ENCODE assay signal across 8 mouse cellular contexts in genomic region chr16:94526344-94527151, GRCm38 (mm10). TPM values are rescaled to one million over a fixed set of nuclear protein-coding genes. Genes with fewer than 3 reads are reported as not detected.
A peak's percentile ranks its signal among the peaks of the same experiment; 100 is the strongest.
DNase-seq lines count a peak whose midpoint lies in the region; ATAC-seq and TF ChIP-seq lines count a peak whose summit lies in the region.

Gene Vps26c (minus strand): TSS chr16:94526830.

- H3K9me3 ChIP-seq in ES-E14 (ENCODE audit: control insufficient read depth, insufficient read depth, low read depth, low read length) = no peaks in the 10 kb centered on the region
- no peaks in the 10 kb centered on the region for H3K9me3 ChIP-seq in forebrain, embryonic 16.5 days (ENCODE audit: control insufficient read depth, low read length)
- H3K9me3 ChIP-seq in lung, embryonic 14.5 days (ENCODE audit: low read depth, low read length) = no peaks in the 10 kb centered on the region

- intact Hi-C loops in heart, postnatal 36 days (cut with DNase I) = loop anchor here (1.0 to 2.0 kb wide), 3 partner anchors 42 to 156 kb away; partner anchors contain the start of genes Pigp and Ttc3

- H3K9ac ChIP-seq in ES-E14 (ENCODE audit: insufficient read depth, low read depth, low read length, poor library complexity, severe bottlenecking) = peak within 1 kb of the TSS; percentile 92
- H3K9ac ChIP-seq in forebrain, embryonic 16.5 days (replicated peaks; ENCODE audit: low read depth, low read length) = peak within 1 kb of the TSS; percentile 84
- peak within 1 kb of the TSS; percentile 75 for H3K9ac ChIP-seq in lung, embryonic 14.5 days

- H3K4me1 ChIP-seq in ES-E14 (ENCODE audit: control insufficient read depth in 2 of 2, insufficient read depth in 2 of 2, low read length in 2 of 2, poor library complexity in 1 of 2) = peaks cover 0 to 4% of the 10 kb centered on the region in 2 experiments; a peak in 3 of 4 replicates
- H3K4me1 ChIP-seq in forebrain, embryonic 16.5 days (replicated peaks; ENCODE audit: control insufficient read depth, insufficient read depth, low read length) = peaks cover 23% of the 10 kb centered on the region
- peaks cover 17% of the 10 kb centered on the region for H3K4me1 ChIP-seq in lung, embryonic 14.5 days (ENCODE audit: insufficient read depth)
- H3K4me1 ChIP-seq in olfactory bulb, adult 2 months (ENCODE audit: control insufficient read depth, insufficient read depth, low read length) = no peaks in the 10 kb centered on the region
- peaks cover 2% of the 10 kb centered on the region for H3K4me1 ChIP-seq in thymus, adult 2 months (replicated peaks; ENCODE audit: control insufficient read depth, insufficient read depth, low read length)

- no peaks in the 10 kb centered on the region for H3K27me3 ChIP-seq in forebrain, embryonic 16.5 days (replicated peaks; ENCODE audit: control insufficient read depth, insufficient read depth, low read length)
- no peaks in the 10 kb centered on the region for H3K27me3 ChIP-seq in lung, embryonic 14.5 days (ENCODE audit: insufficient read depth, low read length)
- H3K27me3 ChIP-seq in thymus, adult 2 months (ENCODE audit: control insufficient read depth, insufficient read depth, low read length) = no peaks in the 10 kb centered on the region

- under 1% methylated on average over 76 of the region's 93 CpGs for WGBS in forebrain, embryonic 16.5 days
- under 1% methylated on average over 93 of the region's 93 CpGs for WGBS in lung, embryonic 14.5 days
- under 1% methylated on average over 93 of the region's 93 CpGs for WGBS in olfactory bulb, adult 2 months
- WGBS in thymus, adult 2 months = under 1% methylated on average over 93 of the region's 93 CpGs

- no peak for TF ChIP-seq CTCF in layer of hippocampus, adult 2 months (conservative IDR thresholded peaks at IDR 0.05)
- TF ChIP-seq CTCF in lung, embryonic 14.5 days (IDR thresholded peaks at IDR 0.05; ENCODE audit: low read depth) = 0 out of 2 replicates have a peak, but pooled peaks have one; percentile 3
- TF ChIP-seq CTCF in olfactory bulb, adult 2 months (IDR thresholded peaks at IDR 0.05; ENCODE audit: insufficient read depth, low read depth, low read length) = no peak
- TF ChIP-seq CTCF in thymus, adult 2 months (IDR thresholded peaks at IDR 0.05; ENCODE audit: borderline replicate concordance, control insufficient read depth, extremely low read depth, insufficient read depth, low read length, poor library complexity) = peak; percentile 60; the same call in 1 of the 2 replicates

- TF ChIP-seq POLR2A in olfactory bulb, adult 2 months (IDR thresholded peaks at IDR 0.05; ENCODE audit: insufficient read depth, low read depth, low read length) = peak; percentile 76
- peak; percentile 92 for TF ChIP-seq POLR2A in thymus, adult 2 months (IDR thresholded peaks at IDR 0.05; ENCODE audit: control insufficient read depth, extremely low read depth, insufficient read depth, low read length, poor library complexity)

- H3K4me2 ChIP-seq in forebrain, embryonic 16.5 days (ENCODE audit: low read length) = peak within 1 kb of the TSS; percentile 71
- H3K4me2 ChIP-seq in lung, embryonic 14.5 days = peak within 1 kb of the TSS; percentile 82

- in situ Hi-C loops in ES-E14 (cut with MboI; ENCODE audit: low sequenced_read_pairs in 2 of 2, unreplicated experiment in 2 of 2) = no loop called here

- DNase-seq in ES-E14 (ENCODE audit: low read depth, low spot score) = peak; percentile 94
- peak; percentile 96 to 97 for DNase-seq in cerebellum, adult 18-20 months
- DNase-seq in heart, postnatal 36 days = peak; percentile 97 to 99
- DNase-seq in layer of hippocampus, adult 2 months (ENCODE audit: low spot score in 2 of 2) = peak; percentile 94 to 96
- DNase-seq in lung, embryonic 14.5 days = peak; percentile 99
- DNase-seq in thymus, adult 2 months = peak; percentile 97

- peak within 1 kb of the TSS; percentile 91 to 93 for H3K4me3 ChIP-seq in ES-E14 (ENCODE audit: insufficient read depth in 1 of 2, low read depth in 1 of 2, low read length in 2 of 2, poor library complexity in 1 of 2, severe bottlenecking in 1 of 2)
- H3K4me3 ChIP-seq in forebrain, embryonic 16.5 days (replicated peaks; ENCODE audit: low read length) = peak within 1 kb of the TSS; percentile 86
- H3K4me3 ChIP-seq in layer of hippocampus, adult 2 months = peak within 1 kb of the TSS; percentile 85
- H3K4me3 ChIP-seq in lung, embryonic 14.5 days (ENCODE audit: low read depth, low read length) = peak within 1 kb of the TSS; percentile 76
- H3K4me3 ChIP-seq in olfactory bulb, adult 2 months (ENCODE audit: insufficient read depth, low read depth, low read length) = peak within 1 kb of the TSS; percentile 66
- H3K4me3 ChIP-seq in thymus, adult 2 months (ENCODE audit: control insufficient read depth, insufficient read depth, low read length) = peak within 1 kb of the TSS; percentile 60

- peak within 1 kb of the TSS; percentile 93 for H3K27ac ChIP-seq in ES-E14 (ENCODE audit: insufficient read depth, low read depth, low read length, poor library complexity, severe bottlenecking)
- peak within 1 kb of the TSS; percentile 97 for H3K27ac ChIP-seq in forebrain, embryonic 16.5 days (ENCODE audit: low read length)
- H3K27ac ChIP-seq in layer of hippocampus, adult 2 months = peak within 1 kb of the TSS; percentile 93
- peak within 1 kb of the TSS; percentile 96 for H3K27ac ChIP-seq in lung, embryonic 14.5 days (ENCODE audit: low read depth)
- peak within 1 kb of the TSS; percentile 92 for H3K27ac ChIP-seq in olfactory bulb, adult 2 months (ENCODE audit: insufficient read depth, low read depth, low read length)
- peak within 1 kb of the TSS; percentile 79 for H3K27ac ChIP-seq in thymus, adult 2 months (ENCODE audit: control insufficient read depth, insufficient read depth, low read length)

- no peaks in the 10 kb centered on the region for H3K36me3 ChIP-seq in ES-E14 (ENCODE audit: control insufficient read depth, insufficient read depth, low read length, poor library complexity, severe bottlenecking)
- H3K36me3 ChIP-seq in forebrain, embryonic 16.5 days (ENCODE audit: control insufficient read depth, insufficient read depth) = no peaks in the 10 kb centered on the region
- H3K36me3 ChIP-seq in lung, embryonic 14.5 days (ENCODE audit: insufficient read depth) = no peaks in the 10 kb centered on the region
- no peaks in the 10 kb centered on the region for H3K36me3 ChIP-seq in thymus, adult 2 months (ENCODE audit: control insufficient read depth, insufficient read depth, low read length)

- ATAC-seq in forebrain, embryonic 16.5 days = peak; percentile 92
- ATAC-seq in lung, embryonic 14.5 days (ENCODE audit: insufficient read depth) = peak; percentile 93

TF ChIP-seq in ES-E14, 5 proteins besides CTCF, POLR2A, EP300 and RAD21:
- no peak for TF ChIP-seq ZC3H11A (IDR thresholded peaks at IDR 0.05; ENCODE audit: borderline replicate concordance, low read depth, low read length)
- peak; percentile 75; the same call in 1 of the 2 replicates for TF ChIP-seq HCFC1 (IDR thresholded peaks at IDR 0.05; ENCODE audit: borderline replicate concordance, insufficient read depth, low read length)
- TF ChIP-seq CHD2 (IDR thresholded peaks at IDR 0.05; ENCODE audit: low read depth, low read length) = no peak
- TF ChIP-seq ZNF384 (IDR thresholded peaks at IDR 0.05; ENCODE audit: low read depth, low read length) = peak; percentile 95
- TF ChIP-seq MAFK (IDR thresholded peaks at IDR 0.05; ENCODE audit: insufficient read depth, low read depth, low read length) = no peak

RNA-seq across cellular contexts. Expression of gene Vps26c, which starts in this region (rescaled TPM):
- total RNA-seq in ES-E14 (2012; rRNA removed) = 25.3 and 28.7 TPM in 2 replicates
- 85.1 and 89.6 TPM in 2 replicates for polyA plus RNA-seq in forebrain, embryonic 16.5 days (2015; fragmentation: Nextera tagmentation; extraction: Ambion mirVana)
- 10 to 100 TPM; 24.1 to 28.1 TPM for total RNA-seq in heart, postnatal 36 days (2021)
- 10 to 100 TPM; 30.7 to 35.2 TPM for total RNA-seq in layer of hippocampus, adult 2 months (2021)
- polyA plus RNA-seq in lung, embryonic 14.5 days (2014; fragmentation: Nextera tagmentation; extraction: Ambion mirVana) = 54.9 and 63.7 TPM in 2 replicates
- not detected in 2 replicates for polyA plus RNA-seq in olfactory bulb, adult 2 months (2012; ENCODE audit: insufficient read depth, insufficient read length, low replicate concordance, missing spikeins)
- 40.2 and 44.9 TPM in 2 replicates for polyA plus RNA-seq in thymus, adult 2 months (2012; rRNA removed)

Comparison
In these comparisons a context has a peak if more than half of its experiments do, and no peak if none do; other contexts are left out.
1. Peak in every context shown above with its lines: DNase-seq, ATAC-seq, H3K4me3 ChIP-seq and H3K27ac ChIP-seq.
2. RNA of gene Vps26c (polyA plus RNA-seq): 85.1 to 89.6 TPM in forebrain, embryonic 16.5 days, 54.9 to 63.7 TPM in lung, embryonic 14.5 days and 40.2 to 44.9 TPM in thymus, adult 2 months; not detected in olfactory bulb, adult 2 months; every median in the first group is over 10 times any median in the second.
3. CTCF ChIP-seq: peak in lung, embryonic 14.5 days (single experiment) and thymus, adult 2 months (single experiment); none in layer of hippocampus, adult 2 months (single experiment) and olfactory bulb, adult 2 months (single experiment).